Mouse (Mus musculus) cerebellum, adult 2 months (tissue): Measurements from ENCODE around the gene Atf5. TPM values are rescaled to one million over a fixed set of nuclear protein-coding genes. Genes with fewer than 3 reads are reported as not detected.

Source experiments
- DNase-seq, 2 experiments: peaks; one replicate each; pipeline ENCODE4 v3.0.0; 2021
- H3K27ac ChIP-seq: fragments of 200-500 bp; 2 replicates; pipeline ENCODE4 v1.5.1; 2012; ENCODE audit warnings: low read length, control low read depth, inconsistent platforms; ENCODE audit not compliant: insufficient read depth
- H3K27me3 ChIP-seq: fragments of 200-500 bp; 2 replicates; pipeline ENCODE4 v1.6.1; 2012; ENCODE audit warnings: inconsistent platforms, mild to moderate bottlenecking, low read length, moderate library complexity; ENCODE audit not compliant: control insufficient read depth, insufficient read depth
- H3K4me1 ChIP-seq: fragments of 200-500 bp; 2 replicates; pipeline ENCODE4 v1.6.1; 2011; ENCODE audit warnings: low read length; ENCODE audit not compliant: control insufficient read depth, insufficient read depth
- H3K4me3 ChIP-seq: fragments of 200-500 bp; replicated peaks from 2 replicates; pipeline ENCODE3; 2011; ENCODE audit warnings: mild to moderate bottlenecking, low read depth, low read length, control low read depth; ENCODE audit not compliant: insufficient read depth
- CTCF ChIP-seq: fragments of 200-500 bp; IDR thresholded peaks from 2 replicates; pipeline ENCODE4 v1.5.1; 2011; ENCODE audit warnings: low read depth, mild to moderate bottlenecking, control low read depth, low read length, moderate library complexity, borderline replicate concordance; ENCODE audit not compliant: insufficient read depth
- POLR2A ChIP-seq: fragments of 200-500 bp; IDR thresholded peaks from 2 replicates; pipeline ENCODE4 v1.6.1; 2011; ENCODE audit warnings: low read length, control low read depth, borderline replicate concordance; ENCODE audit not compliant: insufficient read depth
- WGBS: fragments of 180-500 bp; shearing (Covaris S2); methylation state at CpG from one replicate; pipeline ENCODE4 v1.1.7; 2018; 5-methylcytosine and 5-hydroxymethylcytosine counted together
- polyA plus RNA-seq: library from polyadenylated mRNA; depleted of rRNA; stranded (reverse); fragments of >200 nt; gene quantifications from 2 replicates; pipeline ENCODE4 v1.2.3, GENCODE M21; 2012

Gene Atf5
- polyA plus RNA-seq, 1 experiment, result 19.6 TPM

DNA sequence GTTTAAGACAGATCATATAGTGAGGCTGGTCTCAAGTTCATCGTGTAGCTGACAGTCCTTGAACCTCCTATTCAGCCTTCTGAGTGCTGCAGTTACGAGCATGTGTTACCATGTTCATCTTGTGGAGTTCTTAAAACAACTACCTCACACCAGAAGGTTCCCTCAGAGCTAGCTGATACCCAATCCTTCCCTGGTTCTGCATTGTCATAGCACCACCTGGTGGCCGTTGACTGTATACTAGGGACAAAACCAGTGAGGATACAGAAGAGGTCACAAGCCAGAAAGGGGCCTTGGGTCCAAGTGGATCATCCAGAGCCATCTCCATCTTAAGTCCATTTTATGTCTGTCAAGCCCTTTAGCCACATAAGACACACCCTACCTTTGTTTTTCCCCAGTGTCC, 8.4 kb upstream of the Atf5 start:
- DNase-seq, result peak; percentile 75 to 84
- H3K4me3 ChIP-seq, result no peak overlapping the region
- H3K27me3 ChIP-seq, result no peaks in the 10 kb centered on the region
- WGBS, result 12% methylated on average over 3 of the region's 3 CpGs
- peaks cover 6% of the 10 kb centered on the region for H3K4me1 ChIP-seq
- no peak overlapping the region for H3K27ac ChIP-seq
- TF ChIP-seq POLR2A (no peak), CTCF (peak; percentile 89)

DNA sequence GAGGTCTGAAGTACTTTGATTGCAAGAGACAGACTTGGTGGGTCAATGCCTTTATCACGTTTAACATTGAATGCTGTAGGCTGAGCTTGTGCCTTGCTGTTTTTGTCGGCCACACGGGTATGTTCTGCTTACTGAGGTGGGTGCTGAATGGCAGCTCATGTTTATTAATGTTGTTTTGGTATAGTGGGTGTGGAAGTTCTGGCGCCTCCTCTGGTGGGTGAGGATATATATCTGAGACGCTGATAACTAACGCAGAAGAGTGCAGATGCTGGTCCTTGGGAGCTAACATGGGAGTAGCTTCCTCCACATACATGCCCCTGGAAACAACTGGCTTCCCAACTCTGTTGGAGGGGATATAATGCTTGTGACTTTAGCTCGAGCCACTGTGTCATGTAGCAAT, 7.0 kb upstream of the Atf5 start:
- TF ChIP-seq CTCF, result 0 out of 2 replicates have a peak, but pooled peaks have one; percentile 18
- no peak for TF ChIP-seq POLR2A
- Histone ChIP-seq H3K4me1 (peaks cover 14% of the 10 kb centered on the region), H3K27me3 (no peaks in the 10 kb centered on the region), H3K4me3 (no peak overlapping the region), H3K27ac (no peak overlapping the region)
- 28% methylated on average over 7 of the region's 7 CpGs for WGBS
- DNase-seq, result no peak

DNA sequence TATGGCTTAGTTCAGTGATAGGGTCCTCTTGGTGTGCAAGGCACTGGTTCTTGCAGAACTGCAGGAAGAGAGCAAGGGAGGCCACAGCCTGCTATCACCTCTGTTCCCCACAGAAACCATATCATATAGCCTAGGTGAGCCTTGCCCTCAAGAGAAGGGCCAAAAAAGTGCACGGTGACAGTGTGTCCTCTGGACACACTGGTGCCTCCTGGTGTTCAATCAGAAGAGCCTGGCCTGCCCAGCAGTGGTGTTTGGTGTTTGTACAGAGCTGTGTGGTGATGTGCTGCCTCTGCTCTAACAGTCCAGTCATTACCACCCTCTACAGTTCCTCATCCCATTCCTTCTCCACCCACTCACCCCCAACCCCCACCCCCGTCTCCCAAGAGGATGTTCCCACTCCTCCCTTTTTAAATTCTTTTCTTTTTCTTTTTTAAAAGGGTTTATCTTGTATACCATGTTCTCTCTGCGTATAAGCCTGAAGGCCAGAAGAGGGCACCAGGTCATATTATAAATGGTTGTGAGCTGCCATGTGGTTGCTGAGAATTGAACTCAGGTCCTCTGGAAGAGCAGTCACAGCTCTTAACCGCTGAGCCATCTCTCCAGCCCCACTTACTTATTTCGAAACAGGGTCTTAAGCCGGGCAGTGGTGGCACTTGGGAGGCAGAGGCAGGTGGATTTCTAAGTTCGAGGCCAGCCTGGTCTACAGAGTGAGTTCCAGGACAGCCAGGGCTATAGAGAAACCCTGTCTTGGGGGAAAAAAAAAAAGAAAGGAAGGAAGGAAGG, 5.4 kb upstream of the Atf5 start:
- Histone ChIP-seq H3K27ac (no peak overlapping the region), H3K4me1 (peaks cover 18% of the 10 kb centered on the region), H3K27me3 (no peaks in the 10 kb centered on the region), H3K4me3 (no peak overlapping the region)
- WGBS, result 80% methylated on average over 7 of the region's 7 CpGs
- DNase-seq, result peak in 1 of 2 experiments; percentile 4
- TF ChIP-seq CTCF (no peak), POLR2A (no peak)

DNA sequence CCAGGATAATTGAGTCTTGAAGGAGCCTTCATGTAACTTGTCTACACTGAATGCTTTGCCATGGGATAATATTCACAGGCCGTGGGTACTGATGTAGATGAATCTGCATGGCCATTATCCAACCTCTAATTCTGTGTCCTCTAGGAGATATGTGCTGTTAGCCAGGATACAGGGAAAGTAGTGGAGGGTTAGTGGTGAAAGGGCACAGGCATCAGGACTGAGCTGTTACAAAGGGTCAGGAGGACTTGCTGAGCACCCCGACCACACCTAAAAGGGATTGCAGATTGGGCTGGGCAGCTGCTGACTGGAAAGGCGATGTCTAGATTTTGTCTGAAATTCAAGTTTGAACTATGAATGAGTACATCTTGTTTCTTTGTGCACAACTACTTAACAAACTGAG, 4.1 kb upstream of the Atf5 start:
- TF ChIP-seq CTCF (no peak), POLR2A (no peak)
- H3K4me3 ChIP-seq, result no peak overlapping the region
- H3K4me1 ChIP-seq, result peaks cover 17% of the 10 kb centered on the region
- 62% methylated on average over 3 of the region's 3 CpGs for WGBS
- H3K27me3 ChIP-seq, result no peaks in the 10 kb centered on the region
- no peak for DNase-seq
- H3K27ac ChIP-seq, result no peak overlapping the region

DNA sequence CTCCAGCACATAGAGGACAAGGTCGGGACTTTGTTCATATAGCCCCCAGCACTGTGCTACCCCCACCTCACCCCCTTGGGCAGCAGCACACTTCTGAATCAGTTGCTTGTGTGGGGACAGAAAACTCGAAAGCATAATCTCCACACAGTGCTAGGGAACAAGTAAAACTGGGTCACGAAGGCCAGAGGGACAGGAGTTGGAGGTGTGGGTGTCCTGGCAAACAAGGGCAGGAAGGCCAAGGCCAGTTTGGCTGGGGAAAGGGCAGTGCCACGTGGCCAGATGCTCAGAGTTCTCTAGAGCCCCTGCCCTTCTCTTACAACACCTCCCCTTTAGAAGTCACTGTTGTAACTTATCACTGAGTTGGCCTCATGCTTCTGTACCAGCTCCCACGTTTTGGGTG, 3.4 kb upstream of the Atf5 start:
- Histone ChIP-seq H3K27ac (no peak overlapping the region), H3K4me3 (no peak overlapping the region), H3K4me1 (peaks cover 14% of the 10 kb centered on the region), H3K27me3 (no peaks in the 10 kb centered on the region)
- 13% methylated on average over 5 of the region's 5 CpGs for WGBS
- TF ChIP-seq POLR2A (no peak), CTCF (no peak)
- peak in 1 of 2 experiments; percentile 17 for DNase-seq

DNA sequence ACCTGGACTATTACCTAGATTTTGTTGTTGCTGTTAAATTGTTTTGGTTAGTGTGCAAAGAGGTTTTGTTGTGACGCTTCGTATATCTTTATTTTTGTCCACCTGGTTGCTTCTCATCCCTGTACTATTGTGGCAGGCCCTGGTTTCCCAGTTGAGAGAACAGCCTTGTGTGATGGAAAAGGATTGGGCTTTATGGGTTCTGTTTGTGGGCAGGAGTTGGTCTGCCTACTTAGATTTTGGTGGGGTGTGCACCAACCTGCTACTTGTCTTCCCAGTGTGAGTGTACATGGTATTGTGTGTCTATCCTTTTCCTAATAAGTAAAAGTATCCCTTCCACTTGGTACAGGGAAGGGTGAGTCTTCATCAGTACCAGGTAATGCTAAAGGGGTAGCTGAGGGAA, 2.9 kb upstream of the Atf5 start:
- no peak for DNase-seq
- Histone ChIP-seq H3K27ac (0 out of 2 replicates have a peak overlapping the region, but pooled peaks have one; percentile 55), H3K27me3 (no peaks in the 10 kb centered on the region), H3K4me3 (no peak overlapping the region), H3K4me1 (peaks cover 14% of the 10 kb centered on the region)
- TF ChIP-seq POLR2A (no peak), CTCF (no peak)
- 64% methylated on average over 2 of the region's 2 CpGs for WGBS

DNA sequence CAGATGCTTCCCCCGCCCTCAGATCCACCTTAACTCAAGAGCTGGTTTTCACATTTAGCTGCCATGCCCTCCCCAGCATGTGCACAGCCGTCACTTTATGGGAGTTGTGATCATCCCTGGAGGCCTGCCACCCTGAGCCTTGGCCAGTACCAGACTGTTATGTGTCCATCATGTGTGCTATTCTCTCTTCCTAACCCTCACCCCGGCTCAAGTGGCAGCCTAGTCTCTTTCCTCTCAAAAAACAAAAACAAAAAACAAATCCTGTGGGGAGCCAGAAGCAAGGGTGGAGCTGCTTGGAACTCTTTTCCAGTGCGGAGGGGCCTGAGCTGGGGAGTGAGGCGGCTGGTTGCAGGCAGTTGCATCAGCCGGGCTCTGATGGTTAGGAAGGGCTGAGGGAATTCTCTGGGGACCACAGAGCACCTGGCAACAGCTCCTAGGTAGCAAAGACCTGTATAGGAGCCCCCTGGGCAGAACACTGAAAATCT, 2.3 kb upstream of the Atf5 start:
- TF ChIP-seq POLR2A, result no peak
- Histone ChIP-seq H3K27me3 (no peaks in the 10 kb centered on the region), H3K4me1 (peaks cover 14% of the 10 kb centered on the region), H3K27ac (peak overlapping the region; percentile 55), H3K4me3 (peak overlapping the region; percentile 34)
- DNase-seq, result peak; percentile 49 to 54
- 10% methylated on average over 6 of the region's 6 CpGs for WGBS

DNA sequence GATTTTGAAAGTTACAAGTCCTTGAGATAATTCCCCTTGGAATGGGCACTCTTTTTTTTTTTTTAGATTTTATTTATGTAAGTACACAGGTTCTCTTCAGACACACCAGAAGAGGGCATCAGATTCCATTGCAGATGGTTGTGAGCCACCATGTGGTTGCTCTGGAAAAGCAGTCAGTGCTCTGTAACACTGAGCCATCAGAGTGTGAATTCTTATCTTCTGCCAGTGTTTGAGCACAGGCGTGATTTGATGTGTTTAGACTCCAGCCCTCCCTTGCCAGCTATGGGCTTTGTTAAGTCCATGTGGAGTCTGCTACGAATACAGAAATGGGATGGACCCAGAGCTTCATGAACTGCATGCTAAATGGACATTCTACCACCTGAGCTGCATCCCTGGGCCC, 1.7 kb upstream of the Atf5 start:
- no peak overlapping the region for H3K4me3 ChIP-seq
- TF ChIP-seq CTCF (peak; percentile 28; the same call in 1 of the 2 replicates), POLR2A (no peak)
- 7% methylated on average over 2 of the region's 2 CpGs for WGBS
- peaks cover 14% of the 10 kb centered on the region for H3K4me1 ChIP-seq
- H3K27me3 ChIP-seq, result no peaks in the 10 kb centered on the region
- DNase-seq, result peak; percentile 18 to 33
- H3K27ac ChIP-seq, result no peak overlapping the region
